Mouse (Mus musculus): ENCODE data around the gene Set. TPM values are rescaled to one million over a fixed set of nuclear protein-coding genes. Genes with fewer than 3 reads are reported as not detected.
"Not testable (repeated sequence)": the region's sequence is repeated elsewhere in the genome, so short reads cannot be mapped to it uniquely, and the experiment has no call there.

The Set gene
- polyA plus RNA-seq, 1 experiment from 2014 or later: 776 TPM

GRCm38 (mm10) chr2:30044550-30044949, 12.6 kb upstream of the Set start:
- H3K27ac ChIP-seq: no peak overlapping the region
- peaks cover 8% of the 10 kb centered on the region for H3K36me3 ChIP-seq (replicated peaks)
- no peaks in the 10 kb centered on the region for H3K27me3 ChIP-seq
- WGBS: 89% methylated on average over 5 of the region's 5 CpGs
- no peaks in the 10 kb centered on the region for H3K9me3 ChIP-seq
- no peak overlapping the region for H3K4me2 ChIP-seq
- ATAC-seq (ENCODE audit: low FRiP score): no peak
- no peak overlapping the region for H3K4me3 ChIP-seq (replicated peaks)
- peaks cover 19% of the 10 kb centered on the region for H3K4me1 ChIP-seq
- H3K9ac ChIP-seq: no peak overlapping the region

- no peak overlapping the region for H3K9ac ChIP-seq
- H3K36me3 ChIP-seq (replicated peaks): peaks cover 8% of the 10 kb centered on the region
- ATAC-seq (ENCODE audit: low FRiP score): no peak
- 94% methylated on average over 6 of the region's 6 CpGs for WGBS
- no peak overlapping the region for H3K4me3 ChIP-seq (replicated peaks)
- H3K4me2 ChIP-seq: no peak overlapping the region
- H3K27ac ChIP-seq: no peak overlapping the region
- H3K9me3 ChIP-seq: no peaks in the 10 kb centered on the region
- peaks cover 19% of the 10 kb centered on the region for H3K4me1 ChIP-seq
- peaks cover 11% of the 10 kb centered on the region; the same call in 1 of the 2 replicates for H3K27me3 ChIP-seq
Observed at GRCm38 (mm10) chr2:30047127-30047526, 10.1 kb upstream of the Set start.

- ATAC-seq (ENCODE audit: low FRiP score): no peak
- Histone ChIP-seq H3K4me3 (replicated peaks) (peak overlapping the region; percentile 56), H3K9me3 (no peaks in the 10 kb centered on the region), H3K36me3 (replicated peaks) (peaks cover 8% of the 10 kb centered on the region), H3K27me3 (peaks cover 15% of the 10 kb centered on the region; the same call in 1 of the 2 replicates), H3K4me1 (peaks cover 11% of the 10 kb centered on the region; the same call in 1 of the 2 replicates), H3K4me2 (peak overlapping the region; percentile 58), H3K27ac (peak overlapping the region; percentile 88), H3K9ac (peak overlapping the region; percentile 68)
- 68% methylated on average over 11 of the region's 11 CpGs for WGBS
Observed at GRCm38 (mm10) chr2:30048101-30048501, 9.1 kb upstream of the Set start.

- peak; percentile 97 for ATAC-seq (ENCODE audit: low FRiP score)
- WGBS: 1% methylated on average over 54 of the region's 54 CpGs
- peak within 1 kb of the TSS; percentile 68 for H3K9ac ChIP-seq
- H3K27ac ChIP-seq: peak within 1 kb of the TSS; percentile 88
- H3K9me3 ChIP-seq: no peaks in the 10 kb centered on the region
- peaks cover 11% of the 10 kb centered on the region; the same call in 1 of the 2 replicates for H3K4me1 ChIP-seq
- H3K36me3 ChIP-seq (replicated peaks): peaks cover 8% of the 10 kb centered on the region
- peak within 1 kb of the TSS; percentile 58 for H3K4me2 ChIP-seq
- peaks cover 15% of the 10 kb centered on the region; the same call in 1 of the 2 replicates for H3K27me3 ChIP-seq
- H3K4me3 ChIP-seq (replicated peaks): peak within 1 kb of the TSS; percentile 56
Observed at GRCm38 (mm10) chr2:30048699-30049388, 8.3 kb upstream of the Set start, which contains the start of gene Wdr34. Gene Wdr34, minus strand, starts transcription at chr2:30048881.

- WGBS: 87% methylated on average over 3 of the region's 3 CpGs
- no peak overlapping the region for H3K4me3 ChIP-seq (replicated peaks)
- no peaks in the 10 kb centered on the region for H3K9me3 ChIP-seq
- peaks cover 18% of the 10 kb centered on the region; the same call in 1 of the 2 replicates for H3K27me3 ChIP-seq
- no peak overlapping the region for H3K27ac ChIP-seq
- peaks cover 11% of the 10 kb centered on the region; the same call in 1 of the 2 replicates for H3K4me1 ChIP-seq
- no peak overlapping the region for H3K9ac ChIP-seq
- no peak for ATAC-seq (ENCODE audit: low FRiP score)
- no peak overlapping the region for H3K4me2 ChIP-seq
- peaks cover 4% of the 10 kb centered on the region for H3K36me3 ChIP-seq (replicated peaks)
Observed at GRCm38 (mm10) chr2:30049831-30050230, 7.3 kb upstream of the Set start.

- H3K36me3 ChIP-seq (replicated peaks): no peaks in the 10 kb centered on the region; the same call in 1 of the 2 replicates
- H3K27me3 ChIP-seq: peaks cover 18% of the 10 kb centered on the region; the same call in 1 of the 2 replicates
- no peak overlapping the region for H3K4me3 ChIP-seq (replicated peaks)
- H3K4me1 ChIP-seq: peaks cover 12% of the 10 kb centered on the region
- H3K27ac ChIP-seq: no peak overlapping the region
- 47% methylated on average over 6 of the region's 6 CpGs for WGBS
- no peaks in the 10 kb centered on the region for H3K9me3 ChIP-seq
- H3K9ac ChIP-seq: no peak overlapping the region
- H3K4me2 ChIP-seq: no peak overlapping the region
- ATAC-seq (ENCODE audit: low FRiP score): no peak
Observed at GRCm38 (mm10) chr2:30051992-30052761, 5.0 kb upstream of the Set start.

GRCm38 (mm10) chr2:30055310-30055709, 1.9 kb upstream of the Set start:
- H3K27ac ChIP-seq; H3K9ac ChIP-seq; H3K9me3 ChIP-seq; H3K4me3 ChIP-seq (replicated peaks); H3K36me3 ChIP-seq (replicated peaks); H3K4me2 ChIP-seq; ATAC-seq (ENCODE audit: low FRiP score): not testable (repeated sequence)
- H3K27me3 ChIP-seq: 0 out of 2 replicates have a peak, but pooled peaks cover 12% of the 10 kb centered on the region
- WGBS: 96% methylated on average over 3 of the region's 3 CpGs
- H3K4me1 ChIP-seq: peaks cover 10% of the 10 kb centered on the region

- 84% methylated on average over 3 of the region's 3 CpGs for WGBS
- Histone ChIP-seq H3K36me3 (replicated peaks) (no peaks in the 10 kb centered on the region), H3K9me3 (no peaks in the 10 kb centered on the region), H3K9ac (no peak overlapping the region), H3K4me2 (no peak overlapping the region), H3K4me1 (peaks cover 17% of the 10 kb centered on the region), H3K4me3 (replicated peaks) (no peak overlapping the region), H3K27me3 (0 out of 2 replicates have a peak, but pooled peaks cover 9% of the 10 kb centered on the region), H3K27ac (no peak overlapping the region)
- no peak for ATAC-seq (ENCODE audit: low FRiP score)
Observed at GRCm38 (mm10) chr2:30056736-30057135, 442 bp upstream of the Set start.

GRCm38 (mm10) chr2:30058418-30058817, 1.2 kb downstream of the Set start:
- Histone ChIP-seq H3K9me3 (no peaks in the 10 kb centered on the region), H3K4me1 (peaks cover 32% of the 10 kb centered on the region), H3K36me3 (replicated peaks) (no peaks in the 10 kb centered on the region), H3K4me2 (no peak overlapping the region), H3K4me3 (replicated peaks) (no peak overlapping the region), H3K9ac (no peak overlapping the region), H3K27ac (no peak overlapping the region), H3K27me3 (0 out of 2 replicates have a peak, but pooled peaks cover 3% of the 10 kb centered on the region)
- 40% methylated on average over 5 of the region's 5 CpGs for WGBS
- ATAC-seq (ENCODE audit: low FRiP score): no peak

- Histone ChIP-seq H3K27ac (peak overlapping the region; percentile 92), H3K4me1 (peaks cover 54% of the 10 kb centered on the region), H3K9ac (peak overlapping the region; percentile 68), H3K27me3 (no peaks in the 10 kb centered on the region), H3K4me3 (replicated peaks) (peak overlapping the region; percentile 57), H3K9me3 (no peaks in the 10 kb centered on the region), H3K36me3 (replicated peaks) (no peaks in the 10 kb centered on the region), H3K4me2 (peak overlapping the region; percentile 87)
- 9% methylated on average over 37 of the region's 37 CpGs for WGBS
- ATAC-seq (ENCODE audit: low FRiP score): no peak
Observed at GRCm38 (mm10) chr2:30061215-30062166, 4.3 kb downstream of the Set start.

GRCm38 (mm10) chr2:30062249-30063093, 5.3 kb downstream of the Set start:
- ATAC-seq (ENCODE audit: low FRiP score): no peak
- WGBS: under 1% methylated on average over 40 of the region's 40 CpGs
- H3K27ac ChIP-seq: peak overlapping the region; percentile 92
- H3K36me3 ChIP-seq (replicated peaks): no peaks in the 10 kb centered on the region
- no peaks in the 10 kb centered on the region for H3K9me3 ChIP-seq
- no peaks in the 10 kb centered on the region for H3K27me3 ChIP-seq
- H3K4me1 ChIP-seq: peaks cover 50% of the 10 kb centered on the region
- H3K4me3 ChIP-seq (replicated peaks): peak overlapping the region; percentile 57
- peak overlapping the region; percentile 87 for H3K4me2 ChIP-seq
- peak overlapping the region; percentile 68 for H3K9ac ChIP-seq

All from forebrain, embryonic 12.5 days (tissue).